Mouse (Mus musculus) NIH3T3 (cell line): ENCODE results near the gene Cd248.

Experiments
- DNase-seq: peaks from one replicate; pipeline ENCODE4 v3.0.0-alpha.2; 2012; ENCODE audit warnings: low read depth

Cd248 gene

DNA sequence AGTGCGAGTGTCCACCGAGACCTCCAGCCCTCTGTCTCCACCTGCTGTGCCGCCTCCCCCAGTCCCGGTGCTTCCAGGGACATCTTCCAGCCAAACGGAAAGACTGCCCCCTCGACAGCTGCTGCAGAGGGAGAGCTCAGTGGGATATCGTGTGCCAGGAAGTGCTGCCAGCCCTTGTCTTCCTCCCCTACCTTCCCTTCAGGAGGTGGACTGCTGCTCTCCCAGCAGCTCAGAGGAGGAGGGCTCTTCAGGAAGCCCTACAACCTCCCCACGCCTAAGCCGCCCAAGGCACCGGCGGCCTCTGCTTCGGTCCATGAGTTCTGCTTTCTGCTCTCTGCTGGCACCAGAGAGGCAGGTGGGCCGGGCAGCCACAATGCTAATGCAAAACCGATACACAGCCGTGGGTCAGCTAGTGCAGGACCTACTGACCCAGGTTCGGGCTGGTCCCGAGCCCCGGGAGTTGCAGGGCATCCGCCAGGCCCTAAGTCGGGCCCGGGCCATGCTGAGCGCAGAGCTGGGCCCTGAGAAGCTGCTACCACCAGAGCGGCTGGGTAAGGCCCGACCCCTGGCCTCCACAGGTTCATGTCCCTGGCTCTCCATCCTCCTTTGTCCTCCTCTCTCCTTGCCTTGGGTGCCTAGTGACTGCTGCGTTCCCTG lies 15.6 kb upstream of the Cd248 start:
- DNase-seq = no peak

DNA sequence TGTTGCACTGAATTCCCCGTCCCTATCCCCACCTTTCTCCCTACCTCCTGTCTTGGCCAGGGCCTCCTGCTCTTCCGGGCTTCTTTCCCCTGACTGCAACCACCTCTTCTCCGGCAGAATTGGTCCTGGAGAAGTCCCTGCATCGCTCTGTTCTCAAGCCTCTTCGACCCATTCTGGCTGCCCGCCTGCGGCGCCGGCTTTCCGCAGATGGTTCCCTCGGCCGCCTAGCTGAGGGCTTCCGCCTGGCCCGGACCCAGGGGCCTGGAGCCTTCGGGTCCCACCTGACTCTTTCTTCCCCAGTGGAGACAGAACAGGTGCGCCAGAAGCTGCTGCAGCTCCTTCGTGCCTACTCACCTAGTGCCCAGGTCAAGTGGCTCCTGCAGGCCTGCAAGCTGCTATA lies 15.0 kb upstream of the Cd248 start:
- no peak for DNase-seq

DNA sequence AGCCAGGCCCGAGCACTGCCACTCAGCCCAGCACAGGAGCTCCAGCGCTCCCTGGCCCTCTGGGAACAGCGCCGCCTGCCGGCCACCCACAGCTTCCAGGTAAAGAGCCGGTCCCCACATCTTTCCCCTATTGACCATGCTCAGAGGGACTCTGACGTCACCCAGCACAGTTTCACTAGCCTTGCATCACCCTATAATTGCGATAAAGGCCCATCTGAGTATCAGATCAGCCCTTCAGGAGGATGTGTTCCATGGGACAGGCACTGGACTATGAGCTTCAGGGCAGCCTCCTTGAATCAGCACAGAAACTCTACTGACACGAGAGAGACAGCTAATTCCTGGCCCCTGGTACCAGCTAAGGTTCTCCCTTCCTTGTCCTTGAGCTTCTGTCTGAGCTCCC lies 14.0 kb upstream of the Cd248 start:
- DNase-seq = peak; percentile 91

DNA sequence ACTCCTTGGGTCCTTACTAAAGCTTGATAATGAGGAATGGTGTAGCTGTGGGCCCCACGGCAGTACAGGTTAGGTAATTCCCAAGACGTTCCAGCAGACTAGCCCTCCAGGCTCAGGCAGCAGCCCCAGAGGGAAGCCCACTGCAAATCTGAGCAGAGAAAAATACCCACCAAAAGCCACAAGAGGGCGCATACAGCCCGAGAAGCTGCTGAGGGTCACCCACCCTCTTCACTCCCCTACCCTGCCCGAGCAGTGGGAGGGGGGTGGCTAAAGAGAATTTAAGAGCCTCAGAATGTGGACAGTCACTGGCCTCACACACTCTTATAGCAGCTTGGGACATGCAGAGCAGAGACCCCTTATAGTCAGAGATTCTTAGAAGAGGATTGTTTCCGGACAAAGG lies 11.6 kb upstream of the Cd248 start:
- peak; percentile 83 for DNase-seq

DNA sequence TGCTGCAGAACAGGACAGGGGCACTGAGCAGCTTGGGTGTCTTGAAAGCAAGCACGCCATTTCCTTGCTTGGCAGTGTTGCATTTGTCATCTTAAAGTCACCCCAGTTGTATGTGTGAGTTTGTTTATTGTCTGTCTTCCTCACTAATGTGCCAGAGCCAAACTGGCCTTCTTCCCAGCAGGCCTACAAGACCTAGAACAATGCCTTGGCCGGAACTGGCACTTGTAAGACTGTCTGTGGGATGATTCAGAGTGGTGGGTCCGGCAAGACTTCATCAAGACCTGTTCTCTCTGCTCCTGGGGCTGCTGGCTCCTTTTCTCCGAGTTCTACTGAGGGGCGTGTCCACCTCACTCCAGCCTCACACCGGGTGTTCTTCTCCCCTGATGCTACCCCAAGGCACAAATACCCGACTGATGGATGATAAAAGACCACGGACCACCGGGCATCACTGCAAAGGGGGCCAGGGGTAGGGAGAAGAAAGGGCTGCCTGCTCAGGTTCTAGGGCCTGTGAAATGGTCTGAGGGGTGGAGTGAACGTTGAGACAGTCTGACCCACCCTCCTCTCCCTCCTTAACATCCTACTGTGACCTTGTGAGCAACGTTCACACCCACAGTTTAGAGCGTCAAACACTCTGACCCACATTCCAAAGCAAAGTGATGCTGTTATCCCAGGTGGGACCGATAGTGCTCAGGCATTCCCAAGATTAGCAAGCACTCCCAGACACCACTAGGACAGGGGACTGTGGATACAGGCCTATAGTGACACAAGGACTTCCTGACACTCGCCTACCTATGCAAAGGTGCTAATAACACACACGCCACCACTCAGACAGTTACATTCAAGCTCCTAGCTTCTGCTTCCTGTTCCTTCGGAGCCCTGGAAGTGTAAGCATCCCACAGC lies 9.8 kb upstream of the Cd248 start:
- peak; percentile 76 for DNase-seq

DNA sequence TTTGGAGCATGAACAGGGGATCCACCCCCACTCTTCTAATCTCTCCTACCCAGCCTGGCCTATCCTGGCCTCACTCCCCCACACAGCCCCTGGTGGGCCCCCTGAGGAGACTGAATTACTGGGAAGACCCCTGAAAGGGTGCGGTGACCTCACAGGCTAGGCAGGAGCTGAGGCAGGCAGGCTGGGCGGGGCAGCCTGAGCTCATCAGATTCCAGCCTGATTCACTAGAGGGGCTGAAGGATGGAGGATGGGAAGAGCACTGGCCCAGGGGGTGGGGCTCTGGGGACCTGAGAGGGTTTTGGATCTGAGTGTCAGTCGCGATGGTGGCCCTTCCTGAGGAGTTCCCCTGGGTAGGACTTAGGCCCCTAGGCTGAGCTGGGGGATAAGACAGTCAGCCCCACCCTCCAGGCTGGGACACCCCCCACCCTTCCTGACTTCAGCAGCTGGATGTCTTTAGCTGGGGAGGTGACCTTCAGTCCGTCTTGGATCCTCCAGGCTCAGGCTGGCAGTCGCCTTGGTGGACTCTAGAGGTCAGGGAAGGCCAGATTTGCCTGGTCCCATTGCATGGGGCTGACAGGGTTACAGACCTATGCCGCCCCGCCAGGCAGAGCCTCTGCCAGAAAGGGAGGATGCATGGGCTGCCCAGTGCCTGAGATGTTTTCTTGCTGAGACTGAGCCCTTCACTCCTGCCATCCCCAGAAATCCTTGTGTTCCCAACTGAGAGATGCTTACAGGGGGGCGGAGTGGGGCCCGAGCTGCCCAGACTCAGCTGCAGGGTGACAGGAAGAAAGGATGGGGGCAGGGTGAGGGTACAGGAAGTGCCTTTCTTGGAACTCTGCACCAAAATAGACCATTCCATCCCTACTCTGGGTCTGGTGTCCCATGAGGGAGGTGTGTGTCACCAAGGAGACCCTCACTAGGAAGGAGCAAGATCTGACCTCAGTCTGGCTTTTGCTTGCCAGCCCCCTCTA lies 8.8 kb upstream of the Cd248 start:
- DNase-seq = peak; percentile 76

DNA sequence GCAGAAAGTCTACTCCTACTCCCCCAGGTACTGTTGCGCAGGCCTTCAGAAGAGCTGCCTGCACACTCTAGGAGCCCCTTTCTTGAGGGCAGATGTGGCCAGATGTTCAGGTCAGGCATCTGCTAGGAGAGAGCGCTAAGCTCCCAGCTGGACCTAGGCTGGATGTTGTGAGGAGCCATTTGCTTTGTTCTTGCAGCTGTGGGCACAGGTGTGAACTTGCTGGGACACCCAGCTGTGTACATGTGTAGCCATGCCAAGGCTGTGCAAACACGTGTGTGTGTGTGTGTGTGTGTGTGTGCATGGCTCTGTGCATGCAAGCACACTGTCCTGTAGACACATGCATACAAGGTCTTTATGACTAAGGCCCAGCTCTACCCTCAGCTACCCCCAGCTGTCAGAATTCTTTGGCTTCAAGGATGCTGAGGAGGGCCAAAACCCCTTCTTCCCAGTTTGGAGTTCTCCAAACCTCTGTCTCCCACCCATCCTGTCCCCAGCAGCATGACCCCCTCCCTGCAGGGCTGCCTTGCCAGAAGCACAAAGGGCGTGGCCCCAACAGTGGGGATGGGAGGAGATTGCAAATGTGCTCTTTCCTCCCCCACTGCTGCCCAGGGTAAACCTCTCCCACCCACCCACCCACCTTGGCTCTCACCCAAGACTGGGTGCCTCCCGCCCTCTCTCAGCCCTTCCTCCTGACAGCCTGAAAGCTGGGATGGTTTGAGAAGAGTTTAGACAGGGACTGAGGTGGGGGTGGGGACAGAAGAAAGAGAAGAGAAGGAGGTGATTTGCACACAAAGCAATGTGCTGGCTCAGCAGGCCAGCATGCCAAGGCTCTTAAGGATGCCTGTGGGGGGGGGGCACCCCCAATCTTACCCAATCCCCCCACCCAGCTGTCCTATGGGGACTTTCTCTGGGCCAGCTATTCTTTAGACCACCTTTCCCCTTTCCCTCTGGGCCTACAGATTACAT lies 7.2 kb upstream of the Cd248 start:
- DNase-seq = peak; percentile 83

DNA sequence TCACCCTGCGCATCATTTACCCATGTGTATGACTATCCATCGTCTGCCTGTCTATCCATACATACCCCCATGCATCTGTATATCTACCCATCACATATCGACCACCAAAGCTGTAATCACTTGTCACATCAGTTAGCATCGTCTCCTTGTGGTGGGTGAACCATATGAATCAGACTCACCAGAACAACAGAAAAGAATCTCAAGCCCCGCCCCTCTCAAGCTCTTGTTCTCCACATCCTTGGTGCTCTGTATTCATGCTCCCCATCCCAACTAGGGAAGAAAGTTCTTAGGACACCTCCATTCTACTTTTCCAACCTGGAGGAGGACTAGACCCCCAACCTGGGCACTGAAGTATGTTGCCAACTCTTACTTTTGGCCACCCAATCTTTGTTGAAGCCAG lies 5.8 kb upstream of the Cd248 start:
- peak; percentile 69 for DNase-seq

DNA sequence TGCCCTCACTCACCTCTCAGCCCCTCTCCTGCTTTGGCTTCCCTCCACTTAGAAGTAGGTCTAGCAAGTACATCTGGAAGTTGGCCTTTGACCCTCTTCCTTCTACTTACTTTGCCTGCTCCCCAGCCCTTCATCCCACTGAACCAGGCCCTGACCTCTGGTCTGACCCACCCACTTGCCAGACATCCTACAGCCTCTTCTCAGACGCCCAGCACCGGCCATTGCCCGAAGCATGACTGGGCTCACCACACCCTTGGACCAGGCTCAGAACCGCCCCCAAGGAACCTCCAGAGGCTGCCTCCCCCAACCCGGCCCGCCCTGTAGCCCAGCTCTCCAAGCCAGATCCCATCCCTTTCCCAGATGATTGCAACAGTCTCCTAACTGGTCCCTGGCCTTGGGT lies 5.4 kb upstream of the Cd248 start:
- DNase-seq = peak; percentile 89

DNA sequence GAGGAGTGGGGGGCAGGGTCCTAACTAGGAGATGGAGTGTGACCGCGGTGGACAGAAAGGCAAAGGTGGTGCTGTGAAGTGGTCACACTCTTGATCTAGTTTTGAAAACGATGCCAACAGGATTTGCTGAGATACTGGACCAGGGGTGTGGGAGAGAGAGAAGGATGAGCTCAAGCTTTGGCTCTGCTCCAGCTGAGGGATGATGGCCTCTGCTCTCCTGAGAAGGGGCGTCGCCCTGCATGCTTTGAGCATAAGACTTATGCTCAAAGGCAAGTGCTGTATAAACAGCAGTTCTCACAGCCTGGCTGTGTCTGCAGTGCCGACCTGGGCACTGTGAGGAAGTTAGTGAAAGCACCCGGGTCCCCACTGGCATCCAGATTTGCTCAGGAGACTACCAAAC lies 2.8 kb upstream of the Cd248 start:
- DNase-seq = peak; percentile 83

DNA sequence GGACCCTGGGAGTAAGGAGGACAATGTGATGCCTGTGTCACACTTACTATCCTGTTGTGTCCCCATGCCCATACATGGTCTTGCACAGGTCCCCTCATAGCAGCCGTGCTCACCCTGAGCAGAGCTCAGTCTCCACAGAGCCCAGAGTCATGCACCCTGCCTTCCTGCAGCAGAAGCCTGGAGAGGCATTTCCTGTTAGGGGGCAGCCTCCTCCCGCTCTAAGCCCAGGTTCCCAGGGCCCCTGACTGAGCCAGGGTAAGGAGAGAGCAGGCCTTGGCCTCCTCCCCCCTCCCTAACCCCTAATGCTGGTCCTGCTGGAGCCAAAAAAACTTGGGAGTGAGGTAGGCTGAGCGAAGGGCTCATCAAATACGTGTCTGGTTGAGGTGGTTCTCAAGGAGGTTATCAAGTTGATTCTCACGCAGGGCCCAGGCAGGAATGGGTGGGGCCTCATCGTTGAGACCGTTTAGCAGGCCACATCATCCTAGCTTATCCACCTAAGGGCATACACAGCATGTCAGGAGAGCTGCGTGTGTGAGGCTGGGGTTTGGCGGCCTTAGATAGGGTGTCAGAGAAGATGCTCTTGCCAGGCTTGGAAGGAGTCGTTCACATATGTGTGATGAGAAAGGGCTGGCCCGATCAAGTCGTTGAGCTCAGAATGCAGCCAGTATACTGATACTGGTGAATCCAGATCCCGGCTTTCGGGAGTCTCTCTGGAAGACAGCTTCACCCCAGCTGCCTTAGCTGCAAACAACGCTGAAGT lies 658 bp upstream of the Cd248 start:
- no peak for DNase-seq

DNA sequence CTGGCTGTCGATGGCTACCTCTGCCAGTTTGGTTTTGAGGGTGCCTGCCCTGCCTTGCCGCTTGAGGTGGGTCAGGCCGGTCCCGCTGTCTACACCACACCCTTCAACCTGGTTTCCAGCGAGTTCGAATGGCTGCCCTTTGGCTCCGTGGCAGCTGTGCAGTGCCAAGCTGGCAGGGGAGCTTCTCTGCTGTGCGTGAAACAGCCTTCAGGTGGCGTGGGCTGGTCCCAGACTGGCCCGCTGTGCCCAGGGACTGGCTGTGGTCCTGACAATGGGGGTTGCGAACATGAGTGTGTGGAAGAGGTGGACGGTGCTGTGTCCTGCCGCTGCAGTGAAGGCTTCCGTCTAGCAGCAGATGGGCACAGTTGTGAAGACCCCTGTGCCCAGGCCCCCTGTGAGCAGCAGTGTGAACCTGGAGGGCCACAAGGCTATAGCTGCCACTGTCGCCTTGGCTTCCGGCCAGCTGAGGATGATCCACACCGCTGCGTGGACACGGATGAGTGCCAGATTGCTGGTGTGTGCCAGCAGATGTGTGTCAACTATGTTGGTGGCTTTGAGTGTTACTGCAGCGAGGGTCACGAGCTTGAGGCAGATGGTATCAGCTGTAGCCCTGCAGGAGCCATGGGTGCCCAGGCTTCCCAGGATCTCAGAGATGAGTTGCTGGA lies 824 bp downstream of the Cd248 start:
- peak; percentile 78 for DNase-seq

DNA sequence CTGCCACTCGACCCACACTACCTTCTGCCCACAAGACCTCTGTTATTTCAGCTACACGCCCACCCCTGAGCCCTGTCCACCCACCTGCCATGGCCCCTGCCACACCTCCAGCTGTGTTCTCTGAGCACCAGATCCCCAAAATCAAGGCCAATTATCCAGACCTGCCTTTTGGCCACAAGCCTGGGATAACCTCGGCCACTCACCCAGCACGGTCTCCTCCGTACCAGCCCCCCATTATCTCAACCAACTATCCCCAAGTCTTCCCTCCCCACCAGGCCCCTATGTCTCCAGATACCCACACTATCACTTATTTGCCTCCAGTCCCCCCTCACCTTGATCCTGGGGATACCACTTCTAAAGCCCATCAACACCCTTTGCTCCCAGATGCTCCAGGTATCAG lies 1.6 kb downstream of the Cd248 start:
- DNase-seq = no peak

DNA sequence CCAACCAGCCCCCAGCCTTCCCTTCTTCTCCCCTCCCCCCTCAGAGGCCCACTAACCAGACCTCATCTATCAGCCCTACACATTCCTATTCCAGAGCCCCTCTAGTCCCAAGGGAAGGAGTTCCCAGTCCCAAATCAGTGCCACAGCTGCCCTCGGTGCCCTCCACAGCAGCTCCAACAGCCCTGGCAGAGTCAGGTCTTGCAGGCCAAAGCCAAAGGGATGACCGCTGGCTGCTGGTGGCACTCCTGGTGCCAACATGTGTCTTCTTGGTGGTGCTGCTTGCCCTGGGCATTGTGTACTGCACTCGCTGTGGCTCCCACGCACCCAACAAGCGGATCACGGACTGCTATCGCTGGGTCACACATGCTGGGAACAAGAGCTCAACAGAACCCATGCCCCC lies 2.1 kb downstream of the Cd248 start:
- no peak for DNase-seq

DNA sequence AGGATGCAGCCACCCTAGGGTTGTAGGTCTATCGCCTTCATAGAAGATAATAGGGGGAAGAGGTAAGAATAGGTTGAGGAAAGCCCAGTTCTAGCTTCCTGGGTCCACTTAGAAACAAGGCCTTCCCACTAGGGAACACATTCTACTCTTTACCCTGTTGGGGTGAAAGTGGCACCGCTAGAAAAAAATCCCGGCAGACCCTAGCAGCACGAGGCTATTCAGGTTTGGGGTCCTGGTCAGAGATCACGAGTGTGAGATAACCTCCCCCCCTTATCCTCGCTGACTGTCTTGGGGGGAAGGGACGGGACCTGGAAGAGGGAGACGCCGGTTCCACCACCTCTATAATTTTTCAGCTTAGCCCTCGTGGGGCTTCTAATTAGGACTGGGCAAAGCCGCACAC lies 3.2 kb downstream of the Cd248 start:
- no peak for DNase-seq

DNA sequence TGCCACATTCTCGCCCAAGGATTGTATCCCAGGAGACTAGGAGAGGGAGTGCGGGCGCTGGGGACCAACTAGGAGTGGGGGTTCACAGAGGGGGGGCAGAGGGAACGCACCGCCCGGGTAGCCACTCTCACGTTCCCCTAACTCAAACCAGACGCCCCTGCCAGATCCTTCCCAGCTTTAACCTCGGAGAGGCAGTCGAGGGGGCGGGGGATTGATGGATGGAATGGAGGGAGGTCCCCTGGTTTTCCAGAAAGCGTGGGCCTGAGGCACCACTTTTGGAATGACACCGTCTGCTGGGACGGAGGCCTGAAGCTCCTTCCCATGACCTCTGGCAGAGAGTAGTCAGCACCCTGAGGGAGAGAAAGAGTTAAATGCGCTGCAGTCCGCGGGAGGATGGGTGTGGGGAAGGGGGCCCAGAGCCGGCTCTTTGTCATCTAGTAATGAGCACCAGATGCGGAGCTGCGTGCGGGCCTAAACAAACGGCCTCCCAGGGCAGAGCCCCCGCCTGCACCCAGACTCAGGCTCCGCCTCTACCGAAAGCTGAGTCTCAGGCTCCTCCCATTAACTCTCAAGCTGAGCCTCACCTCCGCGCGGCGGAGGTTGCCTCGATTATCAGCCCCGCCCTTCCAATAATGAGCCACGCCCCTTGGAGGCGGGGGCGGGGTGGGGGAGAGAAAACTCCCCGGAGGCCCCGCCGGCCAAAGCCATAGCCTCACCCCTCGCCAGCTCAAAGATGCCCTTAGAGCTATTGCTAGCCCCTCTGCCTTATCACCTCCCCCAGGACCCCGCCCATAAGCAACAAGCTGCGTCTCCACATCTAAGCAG lies 3.9 kb downstream of the Cd248 start:
- peak; percentile 100 for DNase-seq

DNA sequence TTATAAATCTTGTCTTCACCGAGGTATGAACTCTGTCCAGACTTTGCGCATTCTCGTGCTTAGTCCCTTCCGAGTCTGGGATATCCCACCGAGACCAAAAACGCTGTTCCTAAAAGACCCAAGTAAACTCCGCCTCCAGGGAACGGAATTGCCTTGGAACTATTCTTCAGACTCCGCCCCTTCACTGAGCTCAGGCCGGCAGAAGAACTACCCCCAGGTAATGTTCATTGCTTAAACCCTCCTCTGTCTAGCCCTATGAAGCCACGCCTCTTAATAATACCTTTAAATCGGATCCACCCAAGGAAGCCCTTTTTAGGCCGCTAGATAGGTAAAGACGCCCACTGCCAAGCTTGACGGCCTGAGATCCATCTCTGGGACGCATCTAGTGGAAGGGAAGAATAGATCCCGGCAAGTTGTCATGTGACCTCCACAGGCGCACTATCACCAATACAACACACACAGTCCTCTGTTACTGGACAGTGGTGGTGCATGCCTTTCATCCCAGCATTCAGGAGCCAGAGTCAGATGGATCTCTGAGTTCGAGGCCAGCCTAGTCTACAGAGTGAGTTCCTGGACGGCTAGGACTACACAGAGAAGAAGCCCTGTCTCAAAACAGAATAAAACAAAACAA lies 4.6 kb downstream of the Cd248 start:
- peak; percentile 90 for DNase-seq

DNA sequence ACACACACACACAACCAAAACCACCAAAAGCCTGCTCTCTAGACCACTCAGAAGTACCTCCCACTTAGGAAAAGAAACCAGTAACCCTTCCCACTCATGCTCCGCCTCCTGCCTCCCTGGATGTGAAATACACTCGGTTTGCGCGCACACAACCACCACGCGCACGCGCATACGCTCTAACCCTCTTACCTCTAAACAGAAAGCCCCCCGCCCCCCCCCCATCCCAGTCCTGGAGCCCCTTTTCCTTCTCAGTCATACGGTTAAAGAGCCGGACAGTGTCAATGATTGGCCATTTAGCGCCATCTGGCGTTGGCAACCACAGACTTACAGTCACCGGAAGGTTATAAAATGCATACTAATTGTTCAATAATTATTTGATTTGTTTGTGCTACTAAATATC lies 5.2 kb downstream of the Cd248 start:
- DNase-seq = peak; percentile 89

DNA sequence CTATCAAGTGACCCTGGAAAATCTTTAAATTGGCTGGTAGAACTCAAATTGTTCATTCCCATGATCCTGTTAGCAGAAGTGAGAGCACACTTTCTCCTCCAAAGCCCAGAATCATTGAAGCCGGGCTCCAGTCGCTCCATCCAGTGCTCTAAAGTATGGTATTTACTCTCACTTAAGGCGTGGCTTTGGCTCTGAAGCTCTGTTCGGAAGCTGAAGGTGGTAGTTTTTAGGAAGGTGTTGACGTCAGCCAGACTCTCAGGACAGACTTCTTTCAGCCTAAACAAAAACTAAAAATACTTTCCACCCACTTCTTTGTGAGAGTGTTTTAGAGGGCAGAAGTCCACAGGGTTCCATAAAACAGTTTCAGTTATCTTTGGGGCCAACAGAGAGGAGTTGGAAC lies 5.6 kb downstream of the Cd248 start:
- DNase-seq = no peak
